Mouse (Mus musculus): Measurements from ENCODE around the gene Gm17571.
A peak's percentile ranks its signal among the peaks of the same experiment; 100 is the strongest.

Gm17571 gene

GRCm38 (mm10) chr9:13446703-13447285 lies at the start of gene Gm17571:
Gene Gm17571, minus strand, starts transcription at chr9:13446753.
- no peak for DNase-seq (ENCODE audit: low read depth)

GRCm38 (mm10) chr9:13495530-13495929 lies 49.0 kb upstream of the Gm17571 start:
- no peak for DNase-seq (ENCODE audit: low read depth)

- no peak for DNase-seq (ENCODE audit: low read depth)
These were observed 47.2 kb upstream of the Gm17571 start for GRCm38 (mm10) chr9:13493746-13494145.

- no peak for DNase-seq (ENCODE audit: low read depth)
These were observed 46.3 kb upstream of the Gm17571 start for GRCm38 (mm10) chr9:13492807-13493206.

GRCm38 (mm10) chr9:13491854-13492620 lies 45.5 kb upstream of the Gm17571 start:
- no peak for DNase-seq (ENCODE audit: low read depth)

GRCm38 (mm10) chr9:13491107-13491506 lies 44.6 kb upstream of the Gm17571 start:
- no peak for DNase-seq (ENCODE audit: low read depth)

GRCm38 (mm10) chr9:13485914-13486313 lies 39.4 kb upstream of the Gm17571 start:
- DNase-seq (ENCODE audit: low read depth) = no peak

- peak; percentile 37 for DNase-seq (ENCODE audit: low read depth)
These were observed 38.0 kb upstream of the Gm17571 start for GRCm38 (mm10) chr9:13484267-13485240.

- DNase-seq (ENCODE audit: low read depth) = no peak
These were observed 36.9 kb upstream of the Gm17571 start for GRCm38 (mm10) chr9:13483199-13484068.

GRCm38 (mm10) chr9:13479275-13479674 lies 32.7 kb upstream of the Gm17571 start:
- no peak for DNase-seq (ENCODE audit: low read depth)

- no peak for DNase-seq (ENCODE audit: low read depth)
These were observed 28.4 kb upstream of the Gm17571 start for GRCm38 (mm10) chr9:13474951-13475350.

GRCm38 (mm10) chr9:13470013-13470412 lies 23.5 kb upstream of the Gm17571 start:
- peak; percentile 63 for DNase-seq (ENCODE audit: low read depth)

- DNase-seq (ENCODE audit: low read depth) = no peak
These were observed 22.2 kb upstream of the Gm17571 start for GRCm38 (mm10) chr9:13468778-13469177.

- DNase-seq (ENCODE audit: low read depth) = no peak
These were observed 21.2 kb upstream of the Gm17571 start for GRCm38 (mm10) chr9:13467745-13468144.

- DNase-seq (ENCODE audit: low read depth) = peak; percentile 32
These were observed 20.3 kb upstream of the Gm17571 start for GRCm38 (mm10) chr9:13466816-13467215.

- DNase-seq (ENCODE audit: low read depth) = peak; percentile 71
These were observed 19.8 kb upstream of the Gm17571 start for GRCm38 (mm10) chr9:13466351-13466750.

- DNase-seq (ENCODE audit: low read depth) = no peak
These were observed 18.9 kb upstream of the Gm17571 start for GRCm38 (mm10) chr9:13465358-13466020.

GRCm38 (mm10) chr9:13460926-13461325 lies 14.4 kb upstream of the Gm17571 start:
- no peak for DNase-seq (ENCODE audit: low read depth)

- DNase-seq (ENCODE audit: low read depth) = no peak
These were observed 13.5 kb upstream of the Gm17571 start for GRCm38 (mm10) chr9:13460012-13460411.

GRCm38 (mm10) chr9:13459371-13459770 lies 12.8 kb upstream of the Gm17571 start:
- DNase-seq (ENCODE audit: low read depth) = no peak

- DNase-seq (ENCODE audit: low read depth) = no peak
These were observed 11.2 kb upstream of the Gm17571 start for GRCm38 (mm10) chr9:13457774-13458173.

Data from 416B (cell line).